Mouse (Mus musculus): ENCODE measurements around the gene Osbp2. TPM values are rescaled to one million over a fixed set of nuclear protein-coding genes. Genes with fewer than 3 reads are reported as not detected.

Osbp2 gene
- polyA plus RNA-seq, 1 experiment, result 2.1 TPM

DNA sequence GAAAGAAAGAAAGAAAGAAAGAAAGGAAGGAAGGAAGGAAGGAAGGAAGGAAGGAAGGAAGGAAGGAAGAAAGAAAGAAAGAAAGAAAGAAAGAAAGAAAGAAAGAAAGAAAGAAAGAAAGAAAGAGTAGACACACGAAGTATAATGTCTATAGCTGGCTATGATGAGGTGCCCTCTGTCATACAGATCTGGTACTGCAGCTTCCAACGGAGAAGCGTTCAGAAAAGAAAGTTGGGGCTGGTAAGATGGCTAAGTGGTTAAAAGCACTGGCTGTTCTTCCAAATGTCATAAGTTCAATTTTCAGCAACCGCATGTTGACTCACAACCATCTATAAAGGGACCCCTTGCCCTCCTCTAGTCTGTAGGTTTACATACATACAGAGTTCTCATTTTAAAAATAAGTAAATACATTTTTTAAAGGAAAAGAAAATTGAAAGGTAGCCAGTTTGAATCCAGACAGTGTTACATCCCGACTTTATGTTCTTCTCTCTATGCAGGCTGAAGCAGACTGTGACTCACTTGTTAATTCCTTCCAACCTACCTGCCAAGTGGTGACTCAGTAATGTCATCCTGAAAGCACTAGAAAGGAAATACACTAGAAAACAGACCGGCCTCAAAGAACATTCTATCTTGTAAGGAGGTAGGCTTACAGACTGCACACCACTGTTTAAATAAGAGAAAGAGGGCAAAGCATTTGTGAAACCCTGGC, 31.4 kb downstream of the Osbp2 start:
- no peak overlapping the region for H3K4me3 ChIP-seq (ENCODE audit: insufficient read depth, poor library complexity, severe bottlenecking)
- H3ac ChIP-seq (ENCODE audit: control insufficient read depth, insufficient read length, low read depth), result no peak overlapping the region
- no peak for TF ChIP-seq CEBPB (IDR thresholded peaks at IDR 0.05; ENCODE audit: low read depth)
- no peak for TF ChIP-seq USF1 (IDR thresholded peaks at IDR 0.05; ENCODE audit: low read depth)
- no peak for TF ChIP-seq MYOG (IDR thresholded peaks at IDR 0.05; ENCODE audit: control insufficient read depth, extremely low read depth, insufficient read length)
- no peak for TF ChIP-seq MYOD1 (IDR thresholded peaks at IDR 0.05; ENCODE audit: control insufficient read depth, insufficient read length, low read depth)
- no peak for TF ChIP-seq MAX (IDR thresholded peaks at IDR 0.05)
- TF ChIP-seq CTCF (IDR thresholded peaks at IDR 0.05; ENCODE audit: control insufficient read depth, insufficient read depth, insufficient read length), result no peak
- TF ChIP-seq FOSL1 (IDR thresholded peaks at IDR 0.05; ENCODE audit: insufficient read depth, low read length, poor library complexity, severe bottlenecking), result no peak

DNA sequence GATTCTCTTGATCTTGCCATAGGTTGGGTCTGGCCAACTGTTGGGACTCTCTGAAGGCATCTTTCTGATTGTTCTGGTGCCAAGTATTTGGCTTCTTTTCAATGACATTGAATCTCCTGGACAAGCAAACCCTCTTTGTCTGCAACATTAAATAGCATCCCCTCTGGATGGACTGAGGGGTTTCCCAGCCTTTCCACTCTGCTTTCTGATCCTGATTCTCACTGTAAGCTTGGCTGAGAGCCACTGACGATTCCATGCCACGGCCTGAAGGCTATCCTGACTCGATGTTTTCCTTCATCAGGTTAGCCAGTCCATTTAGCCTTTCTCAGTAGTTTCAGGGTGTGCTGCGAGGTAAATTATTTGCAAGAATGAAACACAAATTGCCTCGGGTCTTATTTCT, 34.0 kb downstream of the Osbp2 start:
- no peaks in the 10 kb centered on the region for H3K79me2 ChIP-seq (ENCODE audit: control insufficient read depth, insufficient read depth)
- H3K27me3 ChIP-seq (ENCODE audit: control insufficient read depth, insufficient read depth, insufficient read length), result no peaks in the 10 kb centered on the region
- no peaks in the 10 kb centered on the region for H3K79me3 ChIP-seq (ENCODE audit: low read depth)
- H3ac ChIP-seq (ENCODE audit: control insufficient read depth, insufficient read length, low read depth), result no peak overlapping the region
- TF ChIP-seq MYOD1 (IDR thresholded peaks at IDR 0.05; ENCODE audit: control insufficient read depth, insufficient read length, low read depth) (no peak), MYOG (IDR thresholded peaks at IDR 0.05; ENCODE audit: control insufficient read depth, extremely low read depth, insufficient read length) (no peak), CEBPB (IDR thresholded peaks at IDR 0.05; ENCODE audit: low read depth) (no peak), CTCF (IDR thresholded peaks at IDR 0.05; ENCODE audit: control insufficient read depth, insufficient read depth, insufficient read length) (no peak), USF1 (IDR thresholded peaks at IDR 0.05; ENCODE audit: low read depth) (no peak), FOSL1 (IDR thresholded peaks at IDR 0.05; ENCODE audit: insufficient read depth, low read length, poor library complexity, severe bottlenecking) (no peak), MAX (IDR thresholded peaks at IDR 0.05) (no peak)
- no peaks in the 10 kb centered on the region for H3K36me3 ChIP-seq (ENCODE audit: control insufficient read depth, insufficient read depth)
- H3K4me3 ChIP-seq (ENCODE audit: insufficient read depth, poor library complexity, severe bottlenecking), result no peak overlapping the region

More for the DNA sequence above, 31.4 kb downstream of the Osbp2 start:
- no peaks in the 10 kb centered on the region for H3K36me3 ChIP-seq (ENCODE audit: control insufficient read depth, insufficient read depth)
- no peaks in the 10 kb centered on the region for H3K79me3 ChIP-seq (ENCODE audit: low read depth)
- H3K79me2 ChIP-seq (ENCODE audit: control insufficient read depth, insufficient read depth), result no peaks in the 10 kb centered on the region
- H3K27me3 ChIP-seq (ENCODE audit: control insufficient read depth, insufficient read depth, insufficient read length), result no peaks in the 10 kb centered on the region

DNA sequence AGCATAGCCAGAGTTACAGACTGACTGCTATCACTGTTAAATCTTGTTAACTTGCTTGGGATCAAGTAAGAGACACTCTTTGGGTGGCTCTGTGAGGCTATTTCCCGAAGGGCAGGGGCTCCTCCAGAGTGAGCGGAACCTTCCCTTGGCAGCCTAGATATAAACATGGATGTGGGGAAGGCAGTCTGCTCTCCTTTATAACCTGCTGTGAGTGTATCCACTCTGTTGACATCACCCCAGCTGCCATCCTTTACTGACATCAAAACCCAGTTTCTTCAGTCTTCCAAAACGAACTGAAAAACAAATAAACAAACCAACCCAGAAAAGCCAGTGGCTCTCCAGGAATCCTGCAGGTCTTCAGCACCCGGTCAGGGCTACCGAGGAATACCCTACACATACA, 39.6 kb downstream of the Osbp2 start:
- no peak for TF ChIP-seq CEBPB (IDR thresholded peaks at IDR 0.05; ENCODE audit: low read depth)
- Histone ChIP-seq H3K4me3 (ENCODE audit: insufficient read depth, poor library complexity, severe bottlenecking) (no peak overlapping the region), H3ac (ENCODE audit: control insufficient read depth, insufficient read length, low read depth) (no peak overlapping the region), H3K79me3 (ENCODE audit: low read depth) (no peaks in the 10 kb centered on the region), H3K36me3 (ENCODE audit: control insufficient read depth, insufficient read depth) (no peaks in the 10 kb centered on the region), H3K27me3 (ENCODE audit: control insufficient read depth, insufficient read depth, insufficient read length) (peaks cover 4% of the 10 kb centered on the region), H3K79me2 (ENCODE audit: control insufficient read depth, insufficient read depth) (no peaks in the 10 kb centered on the region)

DNA sequence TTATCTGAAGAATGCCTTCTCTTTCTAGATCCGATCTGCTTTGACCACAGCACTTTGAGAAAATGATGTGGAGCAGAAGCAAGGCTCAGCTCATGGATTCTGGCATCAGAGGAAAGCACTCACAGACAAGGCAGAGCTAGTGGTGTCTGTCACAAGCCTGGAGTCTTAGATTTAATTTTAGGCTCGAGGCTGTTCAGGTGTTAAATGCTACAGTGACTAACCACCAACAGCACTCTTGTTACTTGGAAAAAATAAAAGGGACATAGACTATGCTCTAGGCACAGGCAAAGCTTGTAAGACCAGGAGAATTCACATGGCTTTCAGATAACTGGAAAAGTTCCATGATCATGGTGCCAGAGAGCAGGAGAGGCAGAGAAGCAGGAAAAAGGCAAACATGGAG, 40.3 kb downstream of the Osbp2 start:
- no peaks in the 10 kb centered on the region for H3K79me2 ChIP-seq (ENCODE audit: control insufficient read depth, insufficient read depth)
- H3K79me3 ChIP-seq (ENCODE audit: low read depth), result no peaks in the 10 kb centered on the region
- H3K4me3 ChIP-seq (ENCODE audit: insufficient read depth, poor library complexity, severe bottlenecking), result no peak overlapping the region
- H3K27me3 ChIP-seq (ENCODE audit: control insufficient read depth, insufficient read depth, insufficient read length), result peaks cover 4% of the 10 kb centered on the region
- H3K36me3 ChIP-seq (ENCODE audit: control insufficient read depth, insufficient read depth), result no peaks in the 10 kb centered on the region
- H3ac ChIP-seq (ENCODE audit: control insufficient read depth, insufficient read length, low read depth), result no peak overlapping the region
- TF ChIP-seq USF1 (IDR thresholded peaks at IDR 0.05; ENCODE audit: low read depth), result no peak
- no peak for TF ChIP-seq CTCF (IDR thresholded peaks at IDR 0.05; ENCODE audit: control insufficient read depth, insufficient read depth, insufficient read length)
- no peak for TF ChIP-seq FOSL1 (IDR thresholded peaks at IDR 0.05; ENCODE audit: insufficient read depth, low read length, poor library complexity, severe bottlenecking)
- TF ChIP-seq MAX (IDR thresholded peaks at IDR 0.05), result no peak
- no peak for TF ChIP-seq MYOG (IDR thresholded peaks at IDR 0.05; ENCODE audit: control insufficient read depth, extremely low read depth, insufficient read length)
- no peak for TF ChIP-seq CEBPB (IDR thresholded peaks at IDR 0.05; ENCODE audit: low read depth)
- TF ChIP-seq MYOD1 (IDR thresholded peaks at IDR 0.05; ENCODE audit: control insufficient read depth, insufficient read length, low read depth), result no peak

DNA sequence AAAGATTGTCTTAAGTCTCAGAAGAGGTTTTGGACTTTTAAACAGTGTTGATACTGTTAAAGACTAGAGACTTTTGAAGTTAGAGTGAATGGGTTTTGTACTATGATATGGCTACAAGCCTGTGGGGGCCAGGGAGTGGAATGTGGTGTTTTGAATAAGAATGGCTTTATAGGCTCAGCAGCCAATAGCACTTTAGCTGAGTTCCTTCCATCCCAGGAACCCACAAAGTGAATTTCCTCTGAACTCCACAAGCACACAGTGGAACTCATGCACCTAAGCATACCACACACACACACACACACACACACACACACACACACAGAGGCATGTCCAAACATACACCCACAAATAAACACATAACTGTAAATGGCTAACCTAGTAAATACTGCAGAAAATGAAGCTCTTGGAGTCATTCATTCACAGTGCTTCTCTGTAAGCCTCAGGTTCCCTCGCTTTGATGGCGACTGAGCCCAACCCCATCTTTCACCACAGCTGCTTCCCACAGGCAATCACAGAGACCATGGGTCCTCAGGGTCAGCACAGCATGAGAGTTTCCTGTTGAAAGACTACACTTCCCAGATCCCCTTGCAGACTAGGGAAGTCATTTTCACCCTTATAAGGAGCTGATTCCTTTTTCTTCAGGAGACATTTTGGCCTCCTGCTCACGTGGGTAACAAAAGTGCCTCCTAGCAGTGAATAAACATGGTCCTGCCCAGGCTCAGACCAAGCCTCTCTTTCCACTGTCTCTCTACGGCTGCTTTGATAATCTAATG, 45.5 kb downstream of the Osbp2 start:
- no peaks in the 10 kb centered on the region for H3K36me3 ChIP-seq (ENCODE audit: control insufficient read depth, insufficient read depth)
- H3K79me3 ChIP-seq (ENCODE audit: low read depth), result no peaks in the 10 kb centered on the region
- TF ChIP-seq CTCF (IDR thresholded peaks at IDR 0.05; ENCODE audit: control insufficient read depth, insufficient read depth, insufficient read length) (no peak), FOSL1 (IDR thresholded peaks at IDR 0.05; ENCODE audit: insufficient read depth, low read length, poor library complexity, severe bottlenecking) (no peak), MYOD1 (IDR thresholded peaks at IDR 0.05; ENCODE audit: control insufficient read depth, insufficient read length, low read depth) (no peak), MAX (IDR thresholded peaks at IDR 0.05) (no peak), USF1 (IDR thresholded peaks at IDR 0.05; ENCODE audit: low read depth) (no peak), MYOG (IDR thresholded peaks at IDR 0.05; ENCODE audit: control insufficient read depth, extremely low read depth, insufficient read length) (no peak), CEBPB (IDR thresholded peaks at IDR 0.05; ENCODE audit: low read depth) (no peak)
- no peak overlapping the region for H3K4me3 ChIP-seq (ENCODE audit: insufficient read depth, poor library complexity, severe bottlenecking)
- peaks cover 4% of the 10 kb centered on the region for H3K27me3 ChIP-seq (ENCODE audit: control insufficient read depth, insufficient read depth, insufficient read length)
- no peak overlapping the region for H3ac ChIP-seq (ENCODE audit: control insufficient read depth, insufficient read length, low read depth)
- H3K79me2 ChIP-seq (ENCODE audit: control insufficient read depth, insufficient read depth), result no peaks in the 10 kb centered on the region

Data from C2C12 (cell line).